Mouse (Mus musculus) lung, postnatal 0 days (tissue): ENCODE measurements around the gene Mdm4. TPM values are rescaled to one million over a fixed set of nuclear protein-coding genes. Genes with fewer than 3 reads are reported as not detected.
"Not testable (repeated sequence)": the region's sequence is repeated elsewhere in the genome, so short reads cannot be mapped to it uniquely, and the experiment has no call there.

ENCODE experiments used
- ATAC-seq: fragments of 200-750 bp; cut with Nextera tagmentation; 2 replicates; pipeline ENCODE4 v1.8.0; 2017; ENCODE audit warnings: moderate library complexity
- DNase-seq: peaks from one replicate; pipeline ENCODE4 v3.0.0-alpha.2; 2016; ENCODE audit warnings: low spot score
- H3K27ac ChIP-seq: fragments of 300-500 bp; sonication (generic); 2 replicates; pipeline ENCODE4 v1.5.1; 2014; ENCODE audit warnings: antibody characterized with exemption, mild to moderate bottlenecking, low read length, mixed read lengths
- H3K27me3 ChIP-seq: fragments of 300-500 bp; sonication (generic); replicated peaks from 2 replicates; pipeline ENCODE4 v1.6.1; 2014; ENCODE audit warnings: low read length, mixed read lengths; ENCODE audit not compliant: insufficient read depth
- H3K36me3 ChIP-seq: fragments of 300-500 bp; sonication (generic); 2 replicates; pipeline ENCODE4 v1.6.1; 2014; ENCODE audit warnings: low read length, mixed read lengths; ENCODE audit not compliant: insufficient read depth
- H3K4me1 ChIP-seq: fragments of 300-500 bp; sonication (generic); 2 replicates; pipeline ENCODE4 v1.6.1; 2014; ENCODE audit warnings: antibody characterized with exemption, low read depth, low read length, mixed read lengths; ENCODE audit not compliant: insufficient read depth
- H3K4me2 ChIP-seq: fragments of 300-500 bp; sonication (generic); replicated peaks from 2 replicates; pipeline ENCODE4 v1.6.1; 2014; ENCODE audit warnings: low read depth, mild to moderate bottlenecking, low read length, moderate library complexity, mixed read lengths
- H3K4me3 ChIP-seq: fragments of 300-500 bp; sonication (generic); 2 replicates; pipeline ENCODE4 v1.5.1; 2014; ENCODE audit warnings: low read depth, low read length
- H3K9ac ChIP-seq: fragments of 300-500 bp; sonication (generic); replicated peaks from 2 replicates; pipeline ENCODE4 v1.6.1; 2014; ENCODE audit warnings: low read depth, mild to moderate bottlenecking
- H3K9me3 ChIP-seq: fragments of 300-500 bp; sonication (generic); 2 replicates; pipeline ENCODE4 v1.6.1; 2016; ENCODE audit warnings: low read length, mixed read lengths
- CTCF ChIP-seq: IDR thresholded peaks from 2 replicates; pipeline ENCODE4 v1.5.1; 2016; ENCODE audit warnings: antibody characterized with exemption, mild to moderate bottlenecking
- EP300 ChIP-seq: IDR thresholded peaks from 2 replicates; pipeline ENCODE4 v1.6.1; 2016; ENCODE audit warnings: antibody characterized with exemption, mild to moderate bottlenecking, control low read depth
- WGBS: fragments of 180-500 bp; shearing (Covaris S2); extraction: QIAGEN DNeasy Blood & Tissue Kit; methylation state at CpG from one replicate; pipeline ENCODE4 v1.1.7; 2014; 5-methylcytosine and 5-hydroxymethylcytosine counted together
- polyA plus RNA-seq: library from polyadenylated mRNA; unstranded; fragments of >200 nt; fragmentation: Nextera tagmentation; extraction: Ambion mirVana; gene quantifications from 2 replicates; pipeline ENCODE4 v1.2.1, GENCODE M21; 2015

The Mdm4 gene
- polyA plus RNA-seq, 1 experiment from 2014 or later: 14.9 TPM

DNA sequence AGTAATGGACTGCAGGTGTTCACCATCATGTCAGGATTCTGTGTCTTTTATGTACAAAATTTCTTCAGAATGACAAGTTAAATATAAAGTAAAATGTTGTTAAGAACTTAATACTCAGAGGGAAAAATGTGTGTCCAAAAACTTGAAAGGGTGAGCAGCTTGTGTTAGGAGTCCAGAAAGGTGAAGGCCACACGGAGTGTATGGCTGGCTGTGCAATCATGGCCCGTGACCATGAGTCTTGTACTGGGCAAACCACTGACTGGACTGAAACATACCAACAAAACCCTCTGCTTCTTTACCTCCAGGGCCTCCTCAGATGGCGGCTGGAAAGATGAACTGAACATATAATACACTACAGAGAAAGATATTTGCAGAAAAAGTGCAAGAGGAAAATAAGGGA lies 23.8 kb downstream of the Mdm4 start:
- no peak for ATAC-seq
- H3K36me3 ChIP-seq: peaks cover 27% of the 10 kb centered on the region; the same call in 1 of the 2 replicates

DNA sequence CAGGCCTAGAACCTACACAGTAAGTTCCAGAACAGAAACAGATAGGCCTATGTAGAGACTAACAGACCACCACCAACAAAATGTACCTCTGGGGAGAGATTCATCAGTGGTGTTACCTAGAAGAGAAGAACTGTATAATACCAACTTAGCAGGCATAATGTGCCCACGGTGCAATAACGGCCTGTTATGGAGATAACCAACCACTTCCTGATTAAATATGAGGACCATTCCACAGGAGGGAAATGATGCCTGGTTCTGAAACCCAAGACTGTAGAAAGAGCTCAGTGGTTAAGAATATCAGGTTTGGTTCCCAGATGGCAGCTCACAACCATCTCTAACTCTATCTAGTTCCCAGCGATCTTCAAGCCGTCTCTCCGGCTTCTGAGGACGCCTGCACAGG lies 30.0 kb downstream of the Mdm4 start:
- Histone ChIP-seq H3K9me3 (no peaks in the 10 kb centered on the region), H3K4me1 (no peaks in the 10 kb centered on the region), H3K9ac (no peak overlapping the region), H3K27me3 (no peaks in the 10 kb centered on the region), H3K4me2 (no peak overlapping the region), H3K4me3 (no peak overlapping the region), H3K36me3 (peaks cover 45% of the 10 kb centered on the region; the same call in 1 of the 2 replicates), H3K27ac (no peak overlapping the region)
- no peak for ATAC-seq
- no peak for DNase-seq
- 89% methylated on average over 6 of the region's 6 CpGs for WGBS
- TF ChIP-seq CTCF: no peak
- TF ChIP-seq EP300: no peak

More for the DNA sequence above, 23.8 kb downstream of the Mdm4 start:
- no peaks in the 10 kb centered on the region for H3K4me1 ChIP-seq
- TF ChIP-seq CTCF (no peak), EP300 (no peak)
- H3K27me3 ChIP-seq: no peaks in the 10 kb centered on the region
- H3K4me3 ChIP-seq: no peak overlapping the region
- H3K9me3 ChIP-seq: no peaks in the 10 kb centered on the region
- H3K9ac ChIP-seq: no peak overlapping the region
- WGBS: 85% methylated on average over 3 of the region's 3 CpGs
- H3K4me2 ChIP-seq: no peak overlapping the region
- H3K27ac ChIP-seq: no peak overlapping the region
- DNase-seq: no peak

DNA sequence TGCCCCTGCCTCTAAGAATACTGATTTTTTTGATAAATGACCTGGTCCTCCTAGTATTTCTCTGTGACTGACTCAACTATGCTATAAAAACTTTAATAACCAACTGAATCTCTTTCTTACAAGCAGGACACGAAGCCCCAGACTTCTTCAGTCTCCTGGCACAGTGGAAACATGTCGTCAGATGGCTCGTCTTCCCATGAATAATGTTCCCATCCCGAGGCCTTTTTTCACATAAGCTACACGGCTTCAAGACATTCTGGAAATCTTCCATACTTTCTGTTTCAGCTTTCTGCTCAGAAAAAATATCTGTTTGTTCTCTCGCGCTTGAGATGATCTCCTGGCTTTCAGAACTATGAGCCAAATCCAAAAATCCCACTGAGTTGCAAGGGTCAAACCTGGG lies 38.8 kb downstream of the Mdm4 start:
- no peaks in the 10 kb centered on the region for H3K27me3 ChIP-seq
- H3K4me3 ChIP-seq: no peak overlapping the region
- peaks cover 32% of the 10 kb centered on the region; the same call in 1 of the 2 replicates for H3K36me3 ChIP-seq
- no peaks in the 10 kb centered on the region for H3K4me1 ChIP-seq
- no peak overlapping the region for H3K27ac ChIP-seq
- no peak for ATAC-seq
- no peak overlapping the region for H3K4me2 ChIP-seq
- TF ChIP-seq EP300 (no peak), CTCF (no peak)
- no peak for DNase-seq
- no peak overlapping the region for H3K9ac ChIP-seq
- WGBS: 86% methylated on average over 7 of the region's 7 CpGs
- H3K9me3 ChIP-seq: no peaks in the 10 kb centered on the region

DNA sequence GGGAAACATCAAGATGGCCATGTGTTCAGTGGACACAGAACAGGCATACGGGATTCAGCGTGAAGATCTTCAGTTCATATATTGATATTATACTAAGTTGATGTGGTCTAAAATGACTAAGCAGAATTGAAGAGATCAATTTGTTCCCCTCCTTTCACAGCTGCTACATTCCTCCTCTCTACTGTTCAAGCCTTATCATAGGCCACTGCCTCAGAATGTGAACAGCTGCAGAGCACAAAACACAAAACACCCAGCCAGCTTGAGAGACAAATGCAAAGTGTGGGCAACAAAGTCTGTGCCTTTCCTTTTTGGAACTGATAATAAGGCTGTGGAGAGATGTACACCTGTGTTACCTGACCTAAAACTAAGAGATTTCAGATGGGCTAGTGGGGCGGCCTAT lies 39.6 kb downstream of the Mdm4 start:
- 95% methylated on average over 3 of the region's 3 CpGs for WGBS

DNA sequence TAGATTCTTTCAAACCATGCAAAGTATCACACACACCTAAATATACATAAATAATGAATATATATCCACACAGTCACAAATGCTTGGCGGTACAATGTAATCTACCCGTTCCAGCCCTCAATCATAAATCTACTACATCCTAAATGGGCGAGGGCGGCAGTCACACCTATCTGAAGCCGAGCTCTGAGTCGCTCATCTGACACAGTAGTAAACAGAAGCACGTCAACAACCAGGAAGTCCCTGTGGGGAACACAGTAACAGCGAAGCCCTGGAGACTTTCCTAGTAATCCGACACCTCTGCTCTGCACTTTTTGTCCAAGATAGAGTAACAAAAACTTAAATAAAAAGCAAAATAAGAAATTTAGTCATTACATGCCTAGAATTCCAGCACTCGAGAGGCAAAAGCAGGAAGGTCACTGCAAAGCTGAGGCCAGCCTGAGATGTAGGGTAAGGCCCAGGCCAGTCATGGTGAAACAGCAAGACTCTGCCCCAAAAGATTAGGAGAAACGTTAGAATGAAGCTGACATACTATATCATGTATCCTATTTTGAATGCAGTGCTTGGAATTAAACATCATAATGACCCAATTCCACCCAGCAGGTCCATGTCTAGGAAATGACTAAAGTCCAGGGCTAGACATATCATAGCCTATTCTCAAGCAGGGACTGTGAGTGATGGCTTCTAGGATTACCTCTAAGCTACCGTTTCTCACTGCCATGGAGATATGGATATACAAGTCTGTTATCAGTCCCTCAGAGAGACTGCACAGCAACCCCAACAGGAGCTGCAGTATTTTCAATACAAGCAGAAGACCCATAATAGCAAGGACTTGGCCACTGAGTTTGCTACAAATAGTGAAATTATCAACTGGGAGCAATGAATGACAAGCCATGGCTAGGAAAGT lies 41.6 kb downstream of the Mdm4 start:
- not testable (repeated sequence) for H3K27me3 ChIP-seq, H3K4me1 ChIP-seq, H3K4me3 ChIP-seq, H3K27ac ChIP-seq, H3K9ac ChIP-seq, H3K4me2 ChIP-seq, DNase-seq, ATAC-seq, H3K9me3 ChIP-seq
- peaks cover 24% of the 10 kb centered on the region; the same call in 1 of the 2 replicates for H3K36me3 ChIP-seq
- 64% methylated on average over 12 of the region's 12 CpGs for WGBS

More for the DNA sequence above, 39.6 kb downstream of the Mdm4 start:
- no peaks in the 10 kb centered on the region for H3K9me3 ChIP-seq
- no peaks in the 10 kb centered on the region for H3K27me3 ChIP-seq
- ATAC-seq (no peak), DNase-seq (no peak)
- H3K27ac ChIP-seq: no peak overlapping the region
- H3K4me2 ChIP-seq: no peak overlapping the region
- no peak for TF ChIP-seq CTCF
- no peak for TF ChIP-seq EP300
- no peaks in the 10 kb centered on the region for H3K4me1 ChIP-seq
- H3K4me3 ChIP-seq: no peak overlapping the region
- no peak overlapping the region for H3K9ac ChIP-seq
- H3K36me3 ChIP-seq: peaks cover 28% of the 10 kb centered on the region; the same call in 1 of the 2 replicates

DNA sequence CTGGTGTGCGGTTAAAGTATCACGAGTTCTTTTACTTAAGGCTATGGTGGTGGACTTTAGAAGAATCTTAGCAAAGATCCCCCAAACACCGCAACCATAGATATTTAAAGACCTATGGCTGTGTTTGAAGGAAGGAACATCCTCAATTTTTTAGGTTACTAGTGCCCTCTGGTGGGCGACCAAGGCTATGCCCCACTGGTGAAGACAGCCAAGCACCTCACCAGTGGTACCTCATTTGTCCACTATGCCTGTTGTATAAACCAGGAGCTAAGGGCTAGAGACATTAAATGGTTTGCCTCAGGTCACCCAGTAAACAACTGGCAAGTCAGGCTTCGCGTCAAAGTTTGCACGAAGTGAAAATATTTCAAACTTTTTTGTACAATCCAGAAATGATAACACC lies 47.6 kb downstream of the Mdm4 start:
- DNase-seq: peak; percentile 61
- Histone ChIP-seq H3K4me2 (no peak overlapping the region), H3K27me3 (no peaks in the 10 kb centered on the region), H3K36me3 (0 out of 2 replicates have a peak, but pooled peaks cover 9% of the 10 kb centered on the region), H3K27ac (no peak overlapping the region), H3K9me3 (no peaks in the 10 kb centered on the region), H3K4me3 (no peak overlapping the region), H3K9ac (no peak overlapping the region), H3K4me1 (no peaks in the 10 kb centered on the region)
- WGBS: 58% methylated on average over 7 of the region's 7 CpGs
- TF ChIP-seq EP300: no peak
- TF ChIP-seq CTCF: peak; percentile 75
- ATAC-seq: no peak
